Mouse (Mus musculus) E14TG2a.4 (cell line): Measurements from ENCODE around the gene Ccdc138.

ENCODE experiments used
- H3K27me3 ChIP-seq: 2 replicates; pipeline ENCODE4 v1.6.1; 2014; ENCODE audit warnings: low read length, control low read depth; ENCODE audit not compliant: insufficient read depth
- H3K36me3 ChIP-seq: 2 replicates; pipeline ENCODE4 v1.6.1; 2014; ENCODE audit warnings: low read length, control low read depth; ENCODE audit not compliant: insufficient read depth
- H3K4me1 ChIP-seq: replicated peaks from 2 replicates; pipeline ENCODE4 v1.6.1; 2014; ENCODE audit warnings: low read depth, low read length, control low read depth
- H3K4me3 ChIP-seq: replicated peaks from 2 replicates; pipeline ENCODE4 v1.5.1; 2014; ENCODE audit warnings: mild to moderate bottlenecking, low read length
- H3K9me3 ChIP-seq: 2 replicates; pipeline ENCODE4 v1.6.1; 2014; ENCODE audit warnings: low read length, control low read depth
- CTCF ChIP-seq: conservative IDR thresholded peaks from 2 replicates; pipeline ENCODE4 v1.5.1; 2014; ENCODE audit warnings: low read length
- NANOG ChIP-seq: IDR thresholded peaks from 2 replicates; pipeline ENCODE4 v1.6.1; 2014; ENCODE audit warnings: borderline replicate concordance, low read length, mixed read lengths
- POU5F1 ChIP-seq: IDR thresholded peaks from 2 replicates; pipeline ENCODE4 v1.6.1; 2014; ENCODE audit warnings: low read length, borderline replicate concordance

The Ccdc138 gene

DNA sequence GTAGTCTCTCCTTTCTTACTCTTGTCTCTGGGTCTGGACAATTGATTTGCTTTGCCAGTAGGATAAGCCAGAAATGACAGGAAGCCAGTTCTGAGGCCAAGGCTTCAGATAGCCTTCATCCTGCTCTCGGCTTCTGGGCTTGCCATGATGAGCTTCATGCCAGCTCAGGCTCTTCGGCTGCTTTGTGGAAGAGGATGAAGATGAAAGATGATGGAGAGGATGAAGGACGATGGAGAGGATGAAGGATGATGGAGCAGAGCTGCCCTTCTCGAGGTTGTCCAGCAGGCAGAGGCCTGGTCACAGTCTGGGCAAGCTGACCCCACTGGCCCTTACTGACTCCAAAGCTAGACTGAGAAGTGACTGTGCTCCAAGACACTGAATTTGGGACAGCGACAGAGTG is 102.4 kb downstream of the Ccdc138 start:
- Histone ChIP-seq H3K27me3 (no peaks in the 10 kb centered on the region), H3K4me1 (peaks cover 36% of the 10 kb centered on the region), H3K36me3 (no peaks in the 10 kb centered on the region), H3K4me3 (no peak overlapping the region), H3K9me3 (0 out of 2 replicates have a peak, but pooled peaks cover 1% of the 10 kb centered on the region)
- TF ChIP-seq CTCF (no peak), POU5F1 (no peak), NANOG (no peak)

- H3K9me3 ChIP-seq: no peaks in the 10 kb centered on the region
- no peak for TF ChIP-seq NANOG
- no peak for TF ChIP-seq CTCF
- TF ChIP-seq POU5F1: no peak
- H3K4me3 ChIP-seq: no peak overlapping the region
- H3K36me3 ChIP-seq: no peaks in the 10 kb centered on the region
- H3K4me1 ChIP-seq: peaks cover 27% of the 10 kb centered on the region
- no peaks in the 10 kb centered on the region for H3K27me3 ChIP-seq
Measured at GRCm38 (mm10) chr10:58600983-58601382, 103.2 kb downstream of the Ccdc138 start.

GRCm38 (mm10) chr10:58601431-58601901 is 103.7 kb downstream of the Ccdc138 start:
- Histone ChIP-seq H3K36me3 (no peaks in the 10 kb centered on the region), H3K27me3 (no peaks in the 10 kb centered on the region), H3K4me1 (peaks cover 26% of the 10 kb centered on the region), H3K4me3 (0 out of 2 replicates have a peak overlapping the region, but pooled peaks have one; percentile 3), H3K9me3 (no peaks in the 10 kb centered on the region)
- no peak for TF ChIP-seq POU5F1
- TF ChIP-seq CTCF: no peak
- TF ChIP-seq NANOG: peak; percentile 93

DNA sequence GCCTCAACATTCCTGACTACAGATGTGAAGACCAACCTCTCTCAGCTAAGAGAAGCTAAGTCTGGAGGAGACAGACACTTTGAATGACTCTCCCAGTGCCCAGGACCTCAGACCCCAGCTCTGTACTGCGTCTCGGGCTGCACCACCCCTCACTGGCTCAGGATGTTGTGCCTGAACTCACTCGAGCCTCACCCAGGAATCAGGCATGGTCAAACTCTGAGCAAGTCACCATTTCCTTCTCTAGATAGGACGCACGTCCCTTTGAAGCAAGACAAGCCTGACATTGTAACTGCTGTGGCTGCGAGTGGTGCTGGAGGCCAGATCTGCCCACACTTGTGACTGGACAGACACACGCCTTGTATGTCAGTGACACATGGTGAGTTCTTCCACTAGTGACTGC is 104.2 kb downstream of the Ccdc138 start:
- Histone ChIP-seq H3K4me1 (peaks cover 26% of the 10 kb centered on the region), H3K36me3 (no peaks in the 10 kb centered on the region), H3K27me3 (no peaks in the 10 kb centered on the region), H3K4me3 (0 out of 2 replicates have a peak overlapping the region, but pooled peaks have one; percentile 3), H3K9me3 (no peaks in the 10 kb centered on the region)
- TF ChIP-seq NANOG: no peak

GRCm38 (mm10) chr10:58604779-58605178 is 107.0 kb downstream of the Ccdc138 start:
- no peak for TF ChIP-seq POU5F1
- TF ChIP-seq CTCF: no peak
- TF ChIP-seq NANOG: no peak
- Histone ChIP-seq H3K4me3 (no peak overlapping the region), H3K4me1 (peaks cover 25% of the 10 kb centered on the region), H3K36me3 (no peaks in the 10 kb centered on the region), H3K9me3 (no peaks in the 10 kb centered on the region), H3K27me3 (no peaks in the 10 kb centered on the region)

- no peak overlapping the region for H3K4me3 ChIP-seq
- no peaks in the 10 kb centered on the region for H3K9me3 ChIP-seq
- H3K36me3 ChIP-seq: no peaks in the 10 kb centered on the region
- peaks cover 9% of the 10 kb centered on the region for H3K4me1 ChIP-seq
- TF ChIP-seq NANOG (no peak), POU5F1 (no peak), CTCF (no peak)
- no peaks in the 10 kb centered on the region for H3K27me3 ChIP-seq
Measured at GRCm38 (mm10) chr10:58606356-58606755, 108.6 kb downstream of the Ccdc138 start.

- Histone ChIP-seq H3K4me3 (no peak overlapping the region), H3K36me3 (no peaks in the 10 kb centered on the region), H3K27me3 (peaks cover 3% of the 10 kb centered on the region; the same call in 1 of the 2 replicates), H3K4me1 (no peaks in the 10 kb centered on the region), H3K9me3 (no peaks in the 10 kb centered on the region)
- no peak for TF ChIP-seq CTCF
- no peak for TF ChIP-seq POU5F1
- TF ChIP-seq NANOG: no peak
Measured at GRCm38 (mm10) chr10:58608858-58609257, 111.1 kb downstream of the Ccdc138 start.

- no peaks in the 10 kb centered on the region for H3K9me3 ChIP-seq
- H3K4me3 ChIP-seq: no peak overlapping the region
- no peaks in the 10 kb centered on the region for H3K4me1 ChIP-seq
- H3K27me3 ChIP-seq: peaks cover 7% of the 10 kb centered on the region; the same call in 1 of the 2 replicates
- TF ChIP-seq CTCF: no peak
- TF ChIP-seq NANOG: no peak
- TF ChIP-seq POU5F1: no peak
- no peaks in the 10 kb centered on the region for H3K36me3 ChIP-seq
Measured at GRCm38 (mm10) chr10:58610484-58611261, 112.9 kb downstream of the Ccdc138 start.

DNA sequence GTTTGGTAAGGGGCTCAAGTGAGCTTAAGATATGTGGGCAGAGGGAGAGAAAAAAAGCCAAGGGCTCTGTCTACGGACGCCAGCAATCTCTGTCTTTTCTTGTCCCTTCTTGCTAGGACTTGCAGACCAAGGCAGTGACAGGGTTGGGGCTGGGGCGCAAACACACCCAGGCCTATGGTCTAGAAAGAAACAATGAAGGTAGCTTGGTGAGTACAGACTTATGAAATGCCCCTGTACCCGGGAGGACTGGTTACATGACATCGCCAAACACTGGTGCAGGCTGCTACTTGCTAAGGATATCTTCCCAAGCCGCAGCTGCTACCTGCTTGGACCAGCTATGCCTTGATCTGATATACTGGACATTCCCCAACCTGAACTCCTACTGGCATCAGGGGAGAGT is 116.9 kb downstream of the Ccdc138 start:
- peaks cover 7% of the 10 kb centered on the region; the same call in 1 of the 2 replicates for H3K27me3 ChIP-seq
- H3K9me3 ChIP-seq: no peaks in the 10 kb centered on the region
- no peaks in the 10 kb centered on the region for H3K4me1 ChIP-seq
- H3K4me3 ChIP-seq: no peak overlapping the region
- H3K36me3 ChIP-seq: no peaks in the 10 kb centered on the region
- TF ChIP-seq POU5F1: no peak
- TF ChIP-seq NANOG: no peak
- no peak for TF ChIP-seq CTCF
